Mouse (Mus musculus) small intestine, adult 2 months (tissue): ENCODE results near the gene Alox12.

Source experiments
- CTCF ChIP-seq: fragments of 200-500 bp; IDR thresholded peaks from 2 replicates; pipeline ENCODE4 v1.5.1; 2012; ENCODE audit warnings: low read depth, mild to moderate bottlenecking, control low read depth, inconsistent platforms, low read length, moderate library complexity, mixed read lengths; ENCODE audit not compliant: insufficient replicate concordance, insufficient read length; ENCODE audit errors: extremely low read depth
- POLR2A ChIP-seq: fragments of 200-500 bp; IDR thresholded peaks from 2 replicates; pipeline ENCODE4 v1.6.1; 2012; ENCODE audit warnings: low read depth, mild to moderate bottlenecking, control low read depth, inconsistent platforms, low read length, moderate library complexity

GRCm38 (mm10) chr11:70265252-70265651 is 10.1 kb upstream of the Alox12 start:
- TF ChIP-seq CTCF (no peak), POLR2A (no peak)
